Mouse (Mus musculus) midbrain, embryonic 12.5 days (tissue): ENCODE results near the gene Hspa1l. TPM values are rescaled to one million over a fixed set of nuclear protein-coding genes. Genes with fewer than 3 reads are reported as not detected.

Experiments used
- ATAC-seq: fragments of 200-750 bp; cut with Nextera tagmentation; 2 replicates; pipeline ENCODE4 v1.8.0; 2017; ENCODE audit warnings: low read depth, moderate TSS enrichment, moderate library complexity; ENCODE audit not compliant: low FRiP score
- H3K27ac ChIP-seq: fragments of 300-500 bp; sonication (generic); replicated peaks from 2 replicates; pipeline ENCODE4 v1.5.1; 2016; ENCODE audit warnings: mild to moderate bottlenecking
- H3K27me3 ChIP-seq: fragments of 300-500 bp; sonication (generic); 2 replicates; pipeline ENCODE4 v1.6.1; 2016; ENCODE audit warnings: mild to moderate bottlenecking
- H3K36me3 ChIP-seq: fragments of 300-500 bp; sonication (generic); 2 replicates; pipeline ENCODE4 v1.6.1; 2016
- H3K4me1 ChIP-seq: fragments of 300-500 bp; sonication (generic); 2 replicates; pipeline ENCODE4 v1.6.1; 2016
- H3K4me2 ChIP-seq: fragments of 300-500 bp; sonication (generic); replicated peaks from 2 replicates; pipeline ENCODE4 v1.6.1; 2016; ENCODE audit warnings: mild to moderate bottlenecking, moderate library complexity
- H3K4me3 ChIP-seq: fragments of 300-500 bp; sonication (generic); 2 replicates; pipeline ENCODE4 v1.5.1; 2016; ENCODE audit warnings: mild to moderate bottlenecking
- H3K9ac ChIP-seq: fragments of 300-500 bp; sonication (generic); replicated peaks from 2 replicates; pipeline ENCODE4 v1.6.1; 2016; ENCODE audit warnings: mild to moderate bottlenecking, moderate library complexity
- H3K9me3 ChIP-seq: fragments of 300-500 bp; sonication (generic); 2 replicates; pipeline ENCODE4 v1.6.1; 2016; ENCODE audit warnings: mild to moderate bottlenecking
- WGBS: fragments of 180-500 bp; shearing (Covaris S2); methylation state at CpG from one replicate; pipeline ENCODE4 v1.1.7; 2016; 5-methylcytosine and 5-hydroxymethylcytosine counted together
- polyA plus RNA-seq: library from polyadenylated mRNA; unstranded; fragments of >200 nt; fragmentation: Nextera tagmentation; extraction: Ambion mirVana; gene quantifications from 2 replicates; pipeline ENCODE4 v1.2.1, GENCODE M21; 2016

The Hspa1l gene
- polyA plus RNA-seq, 1 experiment from 2014 or later: 1.1 TPM

- 88% methylated on average over 6 of the region's 6 CpGs for WGBS
- Histone ChIP-seq H3K9me3 (no peaks in the 10 kb centered on the region), H3K36me3 (peaks cover 92% of the 10 kb centered on the region), H3K27ac (no peak overlapping the region), H3K4me3 (no peak overlapping the region), H3K4me2 (no peak overlapping the region), H3K27me3 (no peaks in the 10 kb centered on the region), H3K9ac (no peak overlapping the region), H3K4me1 (no peaks in the 10 kb centered on the region)
- ATAC-seq: no peak
Measured at GRCm38 (mm10) chr17:35013221-35013620, 40.7 kb downstream of the Hspa1l start.

- Histone ChIP-seq H3K4me1 (no peaks in the 10 kb centered on the region), H3K36me3 (peaks cover 71% of the 10 kb centered on the region), H3K27ac (no peak overlapping the region), H3K9me3 (no peaks in the 10 kb centered on the region), H3K9ac (no peak overlapping the region), H3K4me3 (no peak overlapping the region), H3K27me3 (no peaks in the 10 kb centered on the region), H3K4me2 (no peak overlapping the region)
- WGBS: 94% methylated on average over 16 of the region's 16 CpGs
- ATAC-seq: no peak
Measured at GRCm38 (mm10) chr17:35015296-35015695, 42.8 kb downstream of the Hspa1l start.

- Histone ChIP-seq H3K4me1 (peaks cover 5% of the 10 kb centered on the region; the same call in 1 of the 2 replicates), H3K4me3 (no peak within 1 kb of the TSS), H3K9me3 (no peaks in the 10 kb centered on the region), H3K27ac (no peak within 1 kb of the TSS), H3K36me3 (peaks cover 60% of the 10 kb centered on the region), H3K9ac (no peak within 1 kb of the TSS), H3K27me3 (no peaks in the 10 kb centered on the region), H3K4me2 (no peak within 1 kb of the TSS)
- WGBS: 84% methylated on average over 12 of the region's 12 CpGs
- ATAC-seq: no peak
Measured at GRCm38 (mm10) chr17:35016376-35016775, 43.9 kb downstream of the Hspa1l start, which contains the start of gene Vwa7. Gene Vwa7 (plus strand): TSS chr17:35016579.

- Histone ChIP-seq H3K4me2 (no peak overlapping the region), H3K27ac (no peak overlapping the region), H3K36me3 (peaks cover 53% of the 10 kb centered on the region), H3K9ac (no peak overlapping the region), H3K27me3 (no peaks in the 10 kb centered on the region), H3K4me1 (peaks cover 9% of the 10 kb centered on the region; the same call in 1 of the 2 replicates), H3K9me3 (no peaks in the 10 kb centered on the region), H3K4me3 (no peak overlapping the region)
- WGBS: 83% methylated on average over 10 of the region's 10 CpGs
- ATAC-seq: no peak
Measured at GRCm38 (mm10) chr17:35016791-35017705, 44.5 kb downstream of the Hspa1l start.

- Histone ChIP-seq H3K9ac (no peak overlapping the region), H3K4me3 (no peak overlapping the region), H3K4me2 (no peak overlapping the region), H3K4me1 (peaks cover 9% of the 10 kb centered on the region; the same call in 1 of the 2 replicates), H3K9me3 (no peaks in the 10 kb centered on the region), H3K27ac (no peak overlapping the region), H3K27me3 (no peaks in the 10 kb centered on the region), H3K36me3 (peaks cover 47% of the 10 kb centered on the region)
- 73% methylated on average over 14 of the region's 14 CpGs for WGBS
- ATAC-seq: no peak
Measured at GRCm38 (mm10) chr17:35017706-35018030, 45.2 kb downstream of the Hspa1l start.

- H3K36me3 ChIP-seq: peaks cover 42% of the 10 kb centered on the region
- H3K9ac ChIP-seq: no peak overlapping the region
- no peaks in the 10 kb centered on the region for H3K9me3 ChIP-seq
- H3K27ac ChIP-seq: no peak overlapping the region
- no peak overlapping the region for H3K4me3 ChIP-seq
- ATAC-seq: no peak
- WGBS: 83% methylated on average over 3 of the region's 3 CpGs
- H3K4me2 ChIP-seq: no peak overlapping the region
- no peaks in the 10 kb centered on the region for H3K27me3 ChIP-seq
- H3K4me1 ChIP-seq: peaks cover 9% of the 10 kb centered on the region; the same call in 1 of the 2 replicates
Measured at GRCm38 (mm10) chr17:35018171-35018570, 45.7 kb downstream of the Hspa1l start.

GRCm38 (mm10) chr17:35019894-35020293, 47.4 kb downstream of the Hspa1l start:
- peaks cover 9% of the 10 kb centered on the region; the same call in 1 of the 2 replicates for H3K4me1 ChIP-seq
- peaks cover 25% of the 10 kb centered on the region for H3K36me3 ChIP-seq
- WGBS: 76% methylated on average over 11 of the region's 11 CpGs
- no peak overlapping the region for H3K4me2 ChIP-seq
- ATAC-seq: no peak
- H3K9ac ChIP-seq: no peak overlapping the region
- H3K9me3 ChIP-seq: no peaks in the 10 kb centered on the region
- no peak overlapping the region for H3K4me3 ChIP-seq
- no peak overlapping the region for H3K27ac ChIP-seq
- no peaks in the 10 kb centered on the region for H3K27me3 ChIP-seq

GRCm38 (mm10) chr17:35020551-35020950, 48.0 kb downstream of the Hspa1l start:
- ATAC-seq: no peak
- 81% methylated on average over 8 of the region's 8 CpGs for WGBS
- Histone ChIP-seq H3K4me2 (no peak overlapping the region), H3K4me3 (no peak overlapping the region), H3K9ac (no peak overlapping the region), H3K27me3 (no peaks in the 10 kb centered on the region), H3K27ac (no peak overlapping the region), H3K9me3 (no peaks in the 10 kb centered on the region), H3K36me3 (peaks cover 18% of the 10 kb centered on the region), H3K4me1 (peaks cover 9% of the 10 kb centered on the region; the same call in 1 of the 2 replicates)

- Histone ChIP-seq H3K9ac (peak overlapping the region; percentile 20; the same call in 1 of the 2 replicates), H3K9me3 (no peaks in the 10 kb centered on the region), H3K4me2 (peak overlapping the region; percentile 30), H3K36me3 (peaks cover 11% of the 10 kb centered on the region), H3K27ac (peak overlapping the region; percentile 42; the same call in 1 of the 2 replicates), H3K4me3 (no peak overlapping the region), H3K4me1 (peaks cover 14% of the 10 kb centered on the region), H3K27me3 (no peaks in the 10 kb centered on the region)
- 4% methylated on average over 17 of the region's 17 CpGs for WGBS
- peak; percentile 61 for ATAC-seq
Measured at GRCm38 (mm10) chr17:35021163-35021808, 48.8 kb downstream of the Hspa1l start.

- Histone ChIP-seq H3K4me2 (peak overlapping the region; percentile 30; the same call in 1 of the 2 replicates), H3K9me3 (no peaks in the 10 kb centered on the region), H3K36me3 (peaks cover 4% of the 10 kb centered on the region; the same call in 1 of the 2 replicates), H3K27ac (0 out of 2 replicates have a peak overlapping the region, but pooled peaks have one; percentile 42), H3K4me3 (no peak overlapping the region), H3K27me3 (no peaks in the 10 kb centered on the region), H3K4me1 (peaks cover 18% of the 10 kb centered on the region), H3K9ac (peak overlapping the region; percentile 20; the same call in 1 of the 2 replicates)
- ATAC-seq: no peak
- whole genome bisulfite sequencing: 48% methylated on average over 6 of the region's 6 CpGs
Measured at GRCm38 (mm10) chr17:35021842-35022477, 49.5 kb downstream of the Hspa1l start.

- H3K4me1 ChIP-seq: peaks cover 24% of the 10 kb centered on the region
- no peaks in the 10 kb centered on the region for H3K27me3 ChIP-seq
- no peaks in the 10 kb centered on the region for H3K36me3 ChIP-seq
- H3K27ac ChIP-seq: no peak overlapping the region
- H3K9ac ChIP-seq: no peak overlapping the region
- no peaks in the 10 kb centered on the region for H3K9me3 ChIP-seq
- 96% methylated on average over 8 of the region's 8 CpGs for WGBS
- H3K4me2 ChIP-seq: no peak overlapping the region
- H3K4me3 ChIP-seq: no peak overlapping the region
- no peak for ATAC-seq
Measured at GRCm38 (mm10) chr17:35022541-35023060, 50.1 kb downstream of the Hspa1l start.
